Mouse (Mus musculus) embryonic fibroblast, embryonic 13.5 days (primary cell): ENCODE measurements at regions not wholly inside any gene's neighbourhood (a gene's known extent, or its start where the extent isn't known, plus 50 kb on each side); places are given as distances from the start of the nearest gene placed in this dataset.

Source experiments
- CTCF ChIP-seq: IDR thresholded peaks from 2 replicates; pipeline ENCODE4 v1.5.1; 2011; ENCODE audit warnings: mild to moderate bottlenecking, control low read depth, low read length, moderate library complexity, borderline replicate concordance; ENCODE audit not compliant: insufficient read depth
- POLR2A ChIP-seq: IDR thresholded peaks from 2 replicates; pipeline ENCODE4 v1.6.1; 2011; ENCODE audit warnings: low read depth, mild to moderate bottlenecking, control low read depth, low read length, moderate library complexity

DNA sequence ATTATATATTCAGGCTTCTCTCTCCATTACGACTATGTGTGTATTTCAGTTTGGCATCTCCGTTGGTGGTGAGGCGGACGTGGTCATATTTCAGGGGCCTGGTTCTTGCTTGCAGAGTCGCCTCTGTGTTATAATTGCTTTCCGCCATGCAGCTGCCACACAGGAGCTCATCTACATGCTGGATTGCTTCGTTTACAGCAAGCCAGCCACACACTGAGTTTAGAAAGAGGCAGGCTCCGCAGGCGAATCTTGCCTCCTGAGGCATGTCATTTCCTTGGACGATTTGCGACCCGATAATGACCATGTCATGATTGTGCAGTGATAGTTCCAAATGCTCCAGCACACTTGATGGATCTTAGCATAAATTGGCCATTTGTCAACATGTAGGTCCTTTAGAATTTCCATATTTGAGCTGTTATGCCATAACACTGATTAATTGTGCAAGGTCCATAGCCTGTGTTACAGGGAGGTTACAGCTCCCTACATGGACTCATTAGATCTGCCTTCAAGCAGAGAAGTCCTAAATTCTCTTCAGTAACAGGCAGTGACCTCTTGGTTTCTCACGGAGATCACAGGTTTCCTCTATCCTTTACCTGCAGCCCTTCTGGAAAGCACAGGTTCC lies 335.9 kb downstream of the Psat1 start:
- no peak for TF ChIP-seq CTCF
- TF ChIP-seq POLR2A: no peak
